Mouse (Mus musculus): ENCODE data around the gene St6galnac3. TPM values are rescaled to one million over a fixed set of nuclear protein-coding genes. Genes with fewer than 3 reads are reported as not detected.

Gene St6galnac3
- polyA plus RNA-seq, 1 experiment from 2014 or later, result 15.8 TPM

DNA sequence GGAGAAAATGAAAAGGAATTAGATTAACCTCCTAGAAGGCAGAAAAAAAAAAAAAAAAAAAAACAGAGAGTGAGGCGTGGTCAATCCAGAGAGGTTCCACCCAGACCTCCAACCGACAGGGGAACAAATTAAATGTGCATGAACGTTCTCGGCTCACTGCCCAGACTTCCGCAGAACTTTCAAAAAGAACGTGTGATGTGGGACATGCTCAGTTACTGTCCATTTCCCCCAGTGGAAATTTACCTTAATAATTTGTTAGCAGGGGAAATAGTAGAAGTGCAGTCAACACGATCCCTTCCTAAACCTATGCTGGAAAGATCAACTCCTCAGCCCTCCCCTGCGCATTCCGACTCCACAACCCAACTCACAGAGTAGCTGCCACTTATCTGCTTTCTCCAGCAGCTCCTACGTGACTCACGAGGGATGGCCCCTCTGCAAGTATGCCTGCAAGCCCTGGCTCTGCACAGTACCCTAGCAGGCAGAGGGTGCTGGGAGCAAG, 35.1 kb downstream of the St6galnac3 start:
- Histone ChIP-seq H3K36me3 (no peaks in the 10 kb centered on the region), H3K4me3 (peak overlapping the region; percentile 9; the same call in 1 of the 2 replicates), H3K4me2 (peak overlapping the region; percentile 40), H3K9me3 (replicated peaks) (no peaks in the 10 kb centered on the region), H3K27ac (peak overlapping the region; percentile 79), H3K27me3 (no peaks in the 10 kb centered on the region), H3K4me1 (replicated peaks) (peaks cover 33% of the 10 kb centered on the region), H3K9ac (no peak overlapping the region)
- WGBS, result 24% methylated on average over 11 of the region's 11 CpGs
- peak; percentile 84 for ATAC-seq (replicated peaks; ENCODE audit: insufficient number of reproducible peaks, insufficient read depth, low FRiP score, low read depth)

DNA sequence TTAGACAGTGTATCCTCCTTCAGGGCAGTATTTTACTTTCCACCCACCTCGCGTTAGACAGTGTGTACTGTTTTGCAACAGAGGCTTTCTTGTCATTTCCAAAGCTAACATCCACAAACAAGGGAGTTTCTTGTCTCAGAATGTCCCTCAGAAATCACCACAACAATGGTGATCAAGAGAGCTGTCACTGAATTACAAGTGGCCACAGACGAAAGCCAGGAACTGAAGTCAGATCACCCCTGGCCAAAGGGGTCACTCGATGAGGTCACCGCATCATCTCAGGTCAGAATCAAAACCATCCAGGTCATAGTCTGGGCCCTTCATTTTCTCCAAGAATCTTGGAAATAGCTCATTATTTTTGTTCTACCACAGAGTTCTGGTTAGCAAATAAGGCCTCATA, 37.1 kb downstream of the St6galnac3 start:
- no peak overlapping the region for H3K9ac ChIP-seq
- no peaks in the 10 kb centered on the region for H3K27me3 ChIP-seq
- H3K27ac ChIP-seq, result no peak overlapping the region
- 54% methylated on average over 5 of the region's 5 CpGs for WGBS
- ATAC-seq (replicated peaks; ENCODE audit: insufficient number of reproducible peaks, insufficient read depth, low FRiP score, low read depth), result no peak
- peaks cover 31% of the 10 kb centered on the region for H3K4me1 ChIP-seq (replicated peaks)
- no peaks in the 10 kb centered on the region for H3K9me3 ChIP-seq (replicated peaks)
- H3K36me3 ChIP-seq, result no peaks in the 10 kb centered on the region
- H3K4me3 ChIP-seq, result no peak overlapping the region
- no peak overlapping the region for H3K4me2 ChIP-seq

DNA sequence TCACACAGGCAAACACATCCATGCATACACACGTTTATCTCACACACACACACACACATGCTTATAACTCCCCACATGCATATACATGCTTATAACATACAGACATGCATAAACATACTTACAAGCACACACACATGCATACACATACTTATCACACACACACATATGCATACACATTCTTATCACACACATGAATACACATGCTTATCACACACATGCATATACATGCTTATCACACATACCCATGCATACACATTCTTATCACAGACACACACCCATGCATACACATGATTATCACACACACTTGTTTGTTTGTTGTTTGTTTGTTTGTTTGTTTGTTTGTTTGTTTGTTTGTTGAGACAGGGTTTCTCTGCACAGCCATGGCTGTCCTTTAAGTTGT, 40.1 kb downstream of the St6galnac3 start:
- Histone ChIP-seq H3K4me2 (no peak overlapping the region), H3K4me3 (no peak overlapping the region), H3K4me1 (replicated peaks) (peaks cover 7% of the 10 kb centered on the region), H3K9ac (no peak overlapping the region), H3K36me3 (no peaks in the 10 kb centered on the region), H3K27me3 (no peaks in the 10 kb centered on the region), H3K9me3 (replicated peaks) (no peaks in the 10 kb centered on the region), H3K27ac (no peak overlapping the region)
- WGBS, result 88% methylated on average over 1 of the region's 1 CpGs
- ATAC-seq (replicated peaks; ENCODE audit: insufficient number of reproducible peaks, insufficient read depth, low FRiP score, low read depth), result no peak

DNA sequence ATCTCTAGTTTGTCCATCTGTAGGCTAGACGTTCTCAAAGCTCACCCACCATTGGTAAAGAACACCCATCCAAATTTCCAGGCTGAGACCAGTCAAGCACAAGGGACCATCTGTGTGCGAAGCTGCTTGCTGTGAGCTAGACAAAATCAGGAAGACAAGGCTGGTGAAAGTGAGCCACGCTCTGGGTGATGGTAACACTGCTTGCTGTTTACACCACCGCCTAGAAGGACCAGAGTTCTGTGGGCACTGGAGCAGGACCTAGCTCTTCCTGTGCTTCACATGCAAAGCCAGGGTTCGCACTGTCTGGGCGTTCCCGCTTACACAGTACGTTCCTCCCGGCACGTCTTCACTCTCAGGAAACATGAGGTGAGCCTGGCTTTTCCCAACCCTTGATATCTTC, 42.7 kb downstream of the St6galnac3 start:
- WGBS, result 89% methylated on average over 10 of the region's 10 CpGs
- H3K36me3 ChIP-seq, result no peaks in the 10 kb centered on the region
- no peaks in the 10 kb centered on the region for H3K4me1 ChIP-seq (replicated peaks)
- H3K4me3 ChIP-seq, result no peak overlapping the region
- H3K27ac ChIP-seq, result no peak overlapping the region
- ATAC-seq (replicated peaks; ENCODE audit: insufficient number of reproducible peaks, insufficient read depth, low FRiP score, low read depth), result no peak
- H3K9ac ChIP-seq, result no peak overlapping the region
- H3K27me3 ChIP-seq, result no peaks in the 10 kb centered on the region
- H3K9me3 ChIP-seq (replicated peaks), result no peaks in the 10 kb centered on the region
- no peak overlapping the region for H3K4me2 ChIP-seq

DNA sequence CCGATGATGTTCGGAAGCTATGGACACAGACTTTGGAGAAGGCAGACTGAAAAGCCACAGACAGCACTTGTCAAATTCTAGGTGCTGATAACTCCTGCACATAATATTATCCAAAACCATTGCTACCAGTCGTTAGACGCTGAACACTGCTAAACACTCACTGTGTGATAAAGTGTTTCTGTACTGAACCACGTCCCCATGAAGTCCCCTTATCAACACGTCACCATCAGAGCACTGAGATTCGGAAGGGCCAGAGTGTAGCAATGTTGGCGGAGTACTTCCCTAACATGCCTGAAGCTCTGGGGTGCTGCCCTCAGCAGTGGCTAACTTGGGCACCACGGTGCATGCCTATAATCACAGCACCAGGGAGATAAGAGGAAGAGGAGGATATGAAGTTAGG, 43.3 kb downstream of the St6galnac3 start:
- H3K4me3 ChIP-seq, result no peak overlapping the region
- no peak overlapping the region for H3K4me2 ChIP-seq
- H3K9me3 ChIP-seq (replicated peaks), result no peaks in the 10 kb centered on the region
- no peak overlapping the region for H3K9ac ChIP-seq
- no peaks in the 10 kb centered on the region for H3K27me3 ChIP-seq
- no peaks in the 10 kb centered on the region for H3K36me3 ChIP-seq
- no peak for ATAC-seq (replicated peaks; ENCODE audit: insufficient number of reproducible peaks, insufficient read depth, low FRiP score, low read depth)
- no peak overlapping the region for H3K27ac ChIP-seq
- WGBS, result 58% methylated on average over 9 of the region's 9 CpGs
- no peaks in the 10 kb centered on the region for H3K4me1 ChIP-seq (replicated peaks)

DNA sequence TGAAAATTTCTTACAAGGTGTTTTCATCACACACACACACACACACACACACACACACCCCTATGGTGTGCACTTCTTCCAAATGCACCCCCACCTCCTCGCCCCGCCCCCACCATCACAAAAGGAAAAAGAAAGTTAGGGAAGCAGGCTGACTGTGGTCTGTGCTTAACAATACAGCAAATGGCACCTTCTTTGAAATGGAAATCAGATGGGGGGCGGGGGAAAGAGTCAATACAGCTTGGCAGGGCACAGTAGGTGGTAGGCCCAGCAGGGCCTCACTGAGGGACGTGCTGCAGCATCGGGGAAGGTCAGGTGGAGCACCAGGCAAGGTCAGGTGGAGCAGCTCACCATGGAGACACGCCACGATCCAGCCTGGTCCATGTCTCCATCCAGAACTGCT, 49.1 kb downstream of the St6galnac3 start:
- ATAC-seq (replicated peaks; ENCODE audit: insufficient number of reproducible peaks, insufficient read depth, low FRiP score, low read depth), result no peak
- H3K36me3 ChIP-seq, result no peaks in the 10 kb centered on the region
- H3K9me3 ChIP-seq (replicated peaks), result no peaks in the 10 kb centered on the region
- no peak overlapping the region for H3K9ac ChIP-seq
- no peak overlapping the region for H3K4me2 ChIP-seq
- WGBS, result 53% methylated on average over 7 of the region's 7 CpGs
- H3K27ac ChIP-seq, result no peak overlapping the region
- peaks cover 8% of the 10 kb centered on the region; the same call in 1 of the 2 replicates for H3K4me1 ChIP-seq (replicated peaks)
- no peak overlapping the region for H3K4me3 ChIP-seq
- H3K27me3 ChIP-seq, result 0 out of 2 replicates have a peak, but pooled peaks cover 2% of the 10 kb centered on the region

DNA sequence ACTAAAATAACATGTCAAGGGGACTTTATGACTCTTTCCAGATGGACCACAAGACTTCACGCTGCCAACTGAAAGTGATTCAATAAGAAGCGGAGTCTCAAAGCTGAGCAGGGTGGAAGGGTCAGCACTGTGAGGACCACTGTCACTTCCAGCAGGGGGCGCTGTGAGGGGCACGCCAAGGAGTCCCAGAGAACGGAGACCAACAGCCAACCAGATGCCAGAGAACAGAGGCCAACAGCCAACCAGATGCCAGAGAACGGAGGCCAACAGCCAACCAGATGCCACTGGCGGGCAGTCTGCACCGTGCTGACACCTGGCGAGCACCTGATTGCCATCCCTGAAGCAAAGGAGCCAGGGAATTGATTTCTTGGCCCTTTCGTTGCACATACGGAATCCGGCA, 49.9 kb downstream of the St6galnac3 start:
- WGBS, result 43% methylated on average over 12 of the region's 12 CpGs
- ATAC-seq (replicated peaks; ENCODE audit: insufficient number of reproducible peaks, insufficient read depth, low FRiP score, low read depth), result peak; percentile 56; the same call in 1 of the 2 replicates

DNA sequence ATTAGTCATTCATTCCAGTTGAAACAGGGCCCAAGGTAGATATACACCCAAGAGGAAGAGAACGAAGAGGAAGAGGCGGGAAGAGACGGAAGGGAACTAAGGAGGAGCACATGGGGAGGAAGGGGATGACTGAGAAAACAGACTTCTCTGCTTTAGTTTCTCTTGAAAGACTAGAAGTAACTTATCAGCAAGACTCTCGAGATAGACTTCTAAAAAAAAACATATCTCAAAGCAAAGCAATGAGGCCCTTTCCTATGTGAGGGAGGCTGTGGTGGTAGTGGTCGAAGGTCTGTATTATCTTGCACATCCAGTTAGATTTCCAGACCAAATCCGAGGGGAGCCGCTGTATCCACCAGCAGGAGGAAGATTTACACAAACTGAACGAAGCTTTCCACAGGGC, 50.6 kb downstream of the St6galnac3 start:
- no peak overlapping the region for H3K9ac ChIP-seq
- H3K27ac ChIP-seq, result no peak overlapping the region
- no peak for ATAC-seq (replicated peaks; ENCODE audit: insufficient number of reproducible peaks, insufficient read depth, low FRiP score, low read depth)
- 0 out of 2 replicates have a peak, but pooled peaks cover 2% of the 10 kb centered on the region for H3K27me3 ChIP-seq
- H3K9me3 ChIP-seq (replicated peaks), result no peaks in the 10 kb centered on the region
- no peak overlapping the region for H3K4me2 ChIP-seq
- H3K4me3 ChIP-seq, result no peak overlapping the region
- H3K4me1 ChIP-seq (replicated peaks), result peaks cover 8% of the 10 kb centered on the region; the same call in 1 of the 2 replicates
- no peaks in the 10 kb centered on the region for H3K36me3 ChIP-seq
- WGBS, result 46% methylated on average over 8 of the region's 8 CpGs

More for the DNA sequence above, 49.9 kb downstream of the St6galnac3 start:
- no peaks in the 10 kb centered on the region for H3K36me3 ChIP-seq
- H3K4me2 ChIP-seq, result peak overlapping the region; percentile 26
- H3K9ac ChIP-seq, result no peak overlapping the region
- H3K4me1 ChIP-seq (replicated peaks), result peaks cover 8% of the 10 kb centered on the region; the same call in 1 of the 2 replicates
- H3K4me3 ChIP-seq, result no peak overlapping the region
- no peaks in the 10 kb centered on the region for H3K9me3 ChIP-seq (replicated peaks)
- 0 out of 2 replicates have a peak, but pooled peaks cover 2% of the 10 kb centered on the region for H3K27me3 ChIP-seq
- no peak overlapping the region for H3K27ac ChIP-seq

DNA sequence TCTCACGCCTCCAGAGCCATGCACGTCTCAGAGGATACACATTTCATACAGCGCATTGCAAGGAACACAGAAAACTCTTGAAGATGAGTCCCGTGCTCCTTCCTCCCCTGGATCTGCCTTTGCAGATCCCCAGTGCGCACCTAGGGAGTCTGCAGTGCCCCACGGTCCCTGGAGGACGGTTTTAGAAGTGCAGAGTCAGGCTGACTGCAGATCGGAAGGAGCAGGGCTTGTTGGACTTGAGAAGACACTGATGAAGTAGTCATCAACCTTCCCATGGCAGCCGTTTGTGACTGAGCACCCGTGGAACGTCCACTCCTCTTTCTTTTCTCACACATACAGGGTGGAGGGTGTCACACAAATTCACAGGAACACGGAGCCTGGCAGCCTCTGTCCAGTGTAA, 51.5 kb downstream of the St6galnac3 start:
- no peak overlapping the region for H3K9ac ChIP-seq
- no peak overlapping the region for H3K4me2 ChIP-seq
- no peaks in the 10 kb centered on the region for H3K9me3 ChIP-seq (replicated peaks)
- 74% methylated on average over 12 of the region's 12 CpGs for WGBS
- H3K27ac ChIP-seq, result no peak overlapping the region
- no peak overlapping the region for H3K4me3 ChIP-seq
- H3K4me1 ChIP-seq (replicated peaks), result peaks cover 13% of the 10 kb centered on the region; the same call in 1 of the 2 replicates
- no peaks in the 10 kb centered on the region for H3K36me3 ChIP-seq
- H3K27me3 ChIP-seq, result 0 out of 2 replicates have a peak, but pooled peaks cover 2% of the 10 kb centered on the region
- no peak for ATAC-seq (replicated peaks; ENCODE audit: insufficient number of reproducible peaks, insufficient read depth, low FRiP score, low read depth)

DNA sequence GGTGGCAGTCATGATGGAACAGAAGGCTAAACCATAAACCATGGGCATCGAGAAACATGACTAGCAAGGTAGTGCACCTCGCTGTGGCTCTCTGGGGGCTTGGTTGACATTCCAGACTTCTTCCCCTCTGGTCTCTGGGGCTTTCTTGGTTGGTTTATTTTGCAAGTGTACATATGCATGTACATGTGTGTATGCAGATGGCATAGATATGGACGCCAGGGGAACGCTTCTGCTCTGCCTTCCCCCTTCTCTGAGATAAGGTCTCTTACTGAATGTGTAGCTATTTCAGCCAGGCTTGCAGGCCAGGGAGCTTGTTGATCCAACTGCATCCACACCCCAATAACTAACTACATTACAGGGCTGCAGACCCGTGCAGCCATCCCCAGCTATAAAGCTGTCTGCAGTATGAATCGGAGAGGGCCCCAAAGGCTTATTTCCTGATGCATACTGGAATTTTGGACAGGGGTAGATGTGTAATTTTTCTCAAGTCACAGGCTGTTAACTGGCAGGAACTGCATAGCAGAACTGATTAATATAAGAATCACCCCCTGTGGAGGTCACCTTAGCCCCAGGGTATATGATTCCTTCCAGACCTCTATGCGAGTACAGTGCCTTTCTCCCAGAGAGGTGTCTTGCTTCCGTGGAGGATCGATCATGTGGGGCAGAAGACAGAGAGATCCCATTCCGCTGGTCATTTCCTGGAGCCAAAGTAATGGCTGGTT, 53.9 kb downstream of the St6galnac3 start:
- Histone ChIP-seq H3K4me2 (no peak overlapping the region), H3K36me3 (no peaks in the 10 kb centered on the region), H3K27ac (no peak overlapping the region), H3K4me3 (no peak overlapping the region), H3K9ac (no peak overlapping the region), H3K9me3 (replicated peaks) (no peaks in the 10 kb centered on the region), H3K27me3 (0 out of 2 replicates have a peak, but pooled peaks cover 2% of the 10 kb centered on the region), H3K4me1 (replicated peaks) (peaks cover 16% of the 10 kb centered on the region; the same call in 1 of the 2 replicates)
- 81% methylated on average over 10 of the region's 10 CpGs for WGBS
- no peak for ATAC-seq (replicated peaks; ENCODE audit: insufficient number of reproducible peaks, insufficient read depth, low FRiP score, low read depth)

DNA sequence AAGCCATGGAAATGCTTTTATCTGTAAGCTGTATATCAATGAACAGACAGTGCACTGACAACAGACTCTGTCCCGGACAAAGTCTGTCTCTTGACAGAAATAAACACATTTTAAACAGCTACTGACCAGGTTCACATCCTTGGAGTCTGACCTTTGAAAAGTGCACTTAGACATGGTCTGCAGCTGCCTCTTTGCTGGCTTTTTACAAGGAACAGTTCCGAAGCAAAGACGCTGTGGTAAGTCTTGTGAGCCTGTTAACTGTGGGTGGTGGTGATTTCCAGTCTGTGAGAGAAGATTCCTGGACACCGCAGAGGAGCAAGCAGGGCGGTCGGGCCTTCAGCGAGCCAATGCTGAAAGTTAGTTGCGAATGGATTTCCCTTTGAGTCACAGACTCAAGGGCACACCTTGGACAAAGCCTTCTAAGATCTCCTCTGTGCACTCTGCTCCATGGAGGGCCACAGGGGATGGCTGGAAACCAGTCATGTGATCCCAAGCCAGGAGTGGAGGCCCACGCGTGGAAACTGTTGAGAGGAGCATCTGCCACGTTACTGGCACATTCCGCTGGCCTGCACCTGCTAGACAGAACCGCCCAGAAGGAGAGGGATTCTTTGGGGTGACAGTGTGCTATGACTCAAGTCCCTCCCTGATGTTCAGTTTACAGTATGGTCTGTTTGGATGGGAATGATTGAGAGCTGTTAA, 55.1 kb downstream of the St6galnac3 start:
- H3K9me3 ChIP-seq (replicated peaks), result no peaks in the 10 kb centered on the region
- ATAC-seq (replicated peaks; ENCODE audit: insufficient number of reproducible peaks, insufficient read depth, low FRiP score, low read depth), result no peak
- 81% methylated on average over 13 of the region's 13 CpGs for WGBS

More for the DNA sequence above, 55.1 kb downstream of the St6galnac3 start:
- Histone ChIP-seq H3K9ac (no peak overlapping the region), H3K4me1 (replicated peaks) (peaks cover 11% of the 10 kb centered on the region; the same call in 1 of the 2 replicates), H3K4me3 (no peak overlapping the region), H3K36me3 (no peaks in the 10 kb centered on the region), H3K27ac (no peak overlapping the region), H3K27me3 (0 out of 2 replicates have a peak, but pooled peaks cover 2% of the 10 kb centered on the region), H3K4me2 (no peak overlapping the region)
